Mouse (Mus musculus) neutrophil, adult 65 days (primary cell): ENCODE measurements around the gene Olfr1506. TPM values are rescaled to one million over a fixed set of nuclear protein-coding genes. Genes with fewer than 3 reads are reported as not detected.

Experiments used
- total RNA-seq: library from RNA; stranded (reverse); gene quantifications from 2 replicates; pipeline ENCODE4 v1.2.4, GENCODE M21; 2023

Olfr1506 gene
- total RNA-seq, result 0.20 and 0.63 TPM in 2 replicates

DNA sequence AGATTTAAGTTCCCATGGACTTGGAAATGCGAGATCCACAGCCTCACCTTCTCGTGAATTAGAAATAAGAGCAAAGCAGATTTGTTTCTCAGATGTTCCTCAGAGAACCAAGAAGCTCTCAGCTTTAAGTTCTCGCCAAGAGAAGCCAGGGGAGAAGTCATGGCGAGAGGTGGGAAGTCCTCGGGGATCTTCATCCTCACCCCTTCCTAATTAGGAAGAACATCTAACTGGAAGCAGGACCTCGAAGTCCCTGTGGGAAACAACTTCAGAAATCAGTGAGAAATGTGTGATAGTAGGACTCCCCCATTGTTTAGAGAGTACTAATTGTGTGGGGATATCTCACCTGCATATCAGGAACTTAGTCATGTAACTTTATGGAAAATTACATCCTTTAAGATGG is at the start of gene Olfr1506:
Gene Olfr1506 (minus strand): TSS at position 101 of the 400 bp plus-strand sequence.

DNA sequence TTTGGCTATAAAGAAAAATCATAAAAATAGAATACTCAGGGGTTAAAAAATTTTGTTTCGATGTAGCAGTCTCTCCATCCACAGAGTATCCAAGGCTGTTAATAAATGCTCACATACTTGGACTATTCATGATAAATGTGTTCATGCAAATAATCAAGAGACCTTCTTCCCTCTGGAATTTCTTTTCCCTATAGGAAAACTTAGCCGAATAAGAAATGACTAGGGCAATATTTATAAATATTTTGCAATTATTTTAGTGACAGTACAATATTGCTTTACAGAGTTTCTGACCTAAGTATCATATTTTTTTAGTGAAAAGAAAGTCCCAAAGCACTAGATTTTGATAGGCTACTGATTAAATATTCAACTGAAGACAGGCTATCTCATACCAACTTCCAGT is 46.6 kb upstream of the Olfr1506 start, which contains the start of gene Olfr1271:
Gene Olfr1271 (minus strand): TSS at position 101 of the 400 bp plus-strand sequence.

DNA sequence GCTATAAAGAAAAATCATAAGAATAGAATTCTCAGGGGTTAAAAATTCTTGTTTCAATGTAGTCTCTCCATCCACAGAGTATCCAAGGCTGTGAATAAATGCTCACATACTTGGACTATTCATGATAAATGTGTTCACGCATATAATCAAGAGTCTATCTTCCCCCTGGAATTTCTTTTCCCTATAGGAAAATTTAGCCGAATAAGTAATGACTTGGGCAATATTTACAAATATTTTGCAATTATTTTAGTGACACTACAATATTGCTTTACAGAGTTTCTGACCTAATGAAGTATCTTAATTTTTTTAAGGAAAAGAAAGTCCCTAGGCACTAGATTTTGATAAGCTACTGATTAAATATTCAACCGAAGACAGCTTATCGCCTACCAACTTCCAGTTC is 33.2 kb upstream of the Olfr1506 start, which contains the start of gene Olfr142:
Gene Olfr142 (minus strand): TSS at position 101 of the 400 bp plus-strand sequence.

Other genes starting within 250 kb of the Olfr1506 start
- not detected in 2 replicates for gene Olfr1261, start 233.3 kb downstream of the Olfr1506 start, total RNA-seq
- gene Olfr1262, start 224.3 kb downstream of the Olfr1506 start, total RNA-seq, result not detected in 2 replicates
- gene Olfr1263, start 212.4 kb downstream of the Olfr1506 start, total RNA-seq, result not detected in 2 replicates
- gene Olfr1264, start 198.9 kb downstream of the Olfr1506 start, total RNA-seq, result not detected in 2 replicates
- not detected in 2 replicates for gene Olfr1265, start 189.2 kb downstream of the Olfr1506 start, total RNA-seq
- not detected in 2 replicates for gene Olfr140, start 160.9 kb downstream of the Olfr1506 start, total RNA-seq
- not detected in 2 replicates for gene Olfr1269, start 103.1 kb downstream of the Olfr1506 start, total RNA-seq
- gene Olfr32, start 82.2 kb downstream of the Olfr1506 start, total RNA-seq, result not detected in 2 replicates
- not detected in 2 replicates for gene Olfr1270, start 71.4 kb downstream of the Olfr1506 start, total RNA-seq
- gene Olfr142, start 33.1 kb upstream of the Olfr1506 start, total RNA-seq, result not detected in 2 replicates
- gene Olfr1271, start 46.5 kb upstream of the Olfr1506 start, total RNA-seq, result not detected in 2 replicates
- gene Olfr1272, start 68.3 kb upstream of the Olfr1506 start, total RNA-seq, result not detected in 2 replicates
- gene Gm13769, start 97.7 kb upstream of the Olfr1506 start, total RNA-seq, result not detected in 2 replicates
- gene Olfr1274-ps, start 174.2 kb upstream of the Olfr1506 start, total RNA-seq, result not detected in 2 replicates